Mouse (Mus musculus) lung, embryonic 14.5 days (tissue): Measurements from ENCODE around the gene Sctr. TPM values are rescaled to one million over a fixed set of nuclear protein-coding genes. Genes with fewer than 3 reads are reported as not detected.

Source experiments
- ATAC-seq: fragments of 200-750 bp; cut with Nextera tagmentation; 2 replicates; pipeline ENCODE4 v1.8.0; 2017; ENCODE audit warnings: mild to moderate bottlenecking, moderate TSS enrichment, moderate library complexity; ENCODE audit not compliant: insufficient read depth
- DNase-seq: peaks from one replicate; pipeline ENCODE4 v3.0.0-alpha.2; 2015
- H3K27ac ChIP-seq: fragments of 300-500 bp; sonication (generic); 2 replicates; pipeline ENCODE4 v1.5.1; 2014; ENCODE audit warnings: low read depth, mild to moderate bottlenecking, moderate library complexity
- H3K27me3 ChIP-seq: fragments of 300-500 bp; sonication (generic); 2 replicates; pipeline ENCODE4 v1.6.1; 2014; ENCODE audit warnings: low read length, control low read depth; ENCODE audit not compliant: insufficient read depth
- H3K36me3 ChIP-seq: fragments of 300-500 bp; sonication (generic); 2 replicates; pipeline ENCODE4 v1.6.1; 2014; ENCODE audit warnings: control low read depth; ENCODE audit not compliant: insufficient read depth
- H3K4me1 ChIP-seq: fragments of 300-500 bp; sonication (generic); 2 replicates; pipeline ENCODE4 v1.6.1; 2014; ENCODE audit warnings: antibody characterized with exemption, control low read depth; ENCODE audit not compliant: insufficient read depth
- H3K4me2 ChIP-seq: fragments of 300-500 bp; sonication (generic); 2 replicates; pipeline ENCODE4 v1.6.1; 2014; ENCODE audit warnings: mild to moderate bottlenecking
- H3K4me3 ChIP-seq: fragments of 300-500 bp; sonication (generic); 2 replicates; pipeline ENCODE4 v1.5.1; 2014; ENCODE audit warnings: low read depth, low read length
- H3K9ac ChIP-seq: fragments of 300-500 bp; sonication (generic); 2 replicates; pipeline ENCODE4 v1.6.1; 2014
- H3K9me3 ChIP-seq: fragments of 300-500 bp; sonication (generic); 2 replicates; pipeline ENCODE4 v1.6.1; 2016; ENCODE audit warnings: low read depth, low read length, control low read depth
- CTCF ChIP-seq: IDR thresholded peaks from 2 replicates; pipeline ENCODE4 v1.5.1; 2016; ENCODE audit warnings: antibody characterized with exemption, low read depth
- WGBS: fragments of 180-500 bp; shearing (Covaris S2); extraction: QIAGEN DNeasy Blood & Tissue Kit; methylation state at CpG from one replicate; pipeline ENCODE4 v1.1.7; 2014; 5-methylcytosine and 5-hydroxymethylcytosine counted together
- polyA plus RNA-seq: library from polyadenylated mRNA; unstranded; fragments of >200 nt; fragmentation: Nextera tagmentation; extraction: Ambion mirVana; gene quantifications from 2 replicates; pipeline ENCODE4 v1.2.1, GENCODE M21; 2014

Gene Sctr
- polyA plus RNA-seq, 1 experiment from 2014 or later, result 0.29 TPM

DNA sequence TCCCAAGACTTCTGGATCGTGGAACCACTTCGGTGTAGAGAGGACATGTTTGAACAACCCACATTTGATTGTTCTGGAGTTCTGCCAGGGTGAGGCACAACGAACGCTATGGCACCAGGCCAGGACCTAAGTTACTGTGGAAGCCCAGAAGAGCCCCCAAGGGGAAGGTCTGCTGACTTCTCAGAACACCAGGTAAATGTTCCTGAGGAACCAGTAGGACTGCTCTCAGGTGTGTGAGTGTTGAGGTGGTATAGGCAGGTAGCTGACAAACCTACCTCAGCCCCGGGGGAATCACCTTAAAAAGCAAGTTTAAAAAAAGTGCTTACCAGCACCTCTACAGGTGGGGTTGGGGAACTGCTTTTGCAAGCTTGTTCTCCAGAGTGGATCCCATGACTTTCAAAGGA is 98.9 kb downstream of the Sctr start:
- H3K9me3 ChIP-seq, result no peaks in the 10 kb centered on the region
- H3K36me3 ChIP-seq, result no peaks in the 10 kb centered on the region
- ATAC-seq (peak; percentile 80), DNase-seq (peak; percentile 85)
- no peak; the same call in 1 of the 2 replicates for TF ChIP-seq CTCF
- no peak overlapping the region for H3K9ac ChIP-seq
- 34% methylated on average over 5 of the region's 5 CpGs for WGBS
- H3K4me1 ChIP-seq, result no peaks in the 10 kb centered on the region
- H3K4me2 ChIP-seq, result no peak overlapping the region
- H3K27me3 ChIP-seq, result no peaks in the 10 kb centered on the region
- no peak overlapping the region for H3K4me3 ChIP-seq
- H3K27ac ChIP-seq, result no peak overlapping the region

DNA sequence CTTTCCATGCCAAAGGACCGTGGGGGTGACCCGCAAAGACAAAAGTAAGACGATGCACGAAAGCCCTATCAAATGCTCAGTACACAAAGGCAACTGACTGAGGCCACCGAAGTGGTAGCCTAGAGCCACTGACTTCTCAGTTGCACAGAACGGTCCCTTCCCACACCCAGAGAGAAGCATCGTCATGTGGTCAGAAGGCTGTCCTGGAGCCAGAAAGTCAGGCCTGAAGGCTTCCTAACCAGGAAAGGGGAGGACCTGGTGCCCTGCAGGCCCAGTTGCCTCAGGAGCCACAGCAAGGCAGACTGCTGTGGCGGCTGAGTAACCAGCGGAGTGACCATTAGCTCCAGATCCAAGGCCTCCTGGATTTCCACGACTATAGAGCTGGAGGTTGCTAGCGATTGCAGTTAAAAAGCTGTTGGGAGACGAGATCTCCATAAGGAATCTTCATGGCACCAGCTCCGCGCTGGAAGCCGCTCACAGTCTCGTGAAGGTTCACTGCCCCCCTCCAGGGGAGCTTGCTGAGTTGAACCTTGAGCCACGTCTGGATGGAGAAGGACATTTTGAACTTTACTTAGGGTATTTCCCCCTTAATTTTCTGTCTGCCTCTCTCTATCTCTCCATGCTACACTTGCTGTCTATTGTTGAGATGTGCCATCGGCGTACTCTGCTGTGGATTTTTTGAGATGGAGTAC is 103.2 kb downstream of the Sctr start:
- DNase-seq, result no peak
- Histone ChIP-seq H3K4me3 (no peak overlapping the region), H3K4me2 (no peak overlapping the region), H3K9me3 (no peaks in the 10 kb centered on the region), H3K27ac (no peak overlapping the region), H3K36me3 (peaks cover 28% of the 10 kb centered on the region), H3K9ac (no peak overlapping the region), H3K27me3 (no peaks in the 10 kb centered on the region), H3K4me1 (no peaks in the 10 kb centered on the region)
- 86% methylated on average over 19 of the region's 19 CpGs for WGBS
- no peak for ATAC-seq
- no peak for TF ChIP-seq CTCF

DNA sequence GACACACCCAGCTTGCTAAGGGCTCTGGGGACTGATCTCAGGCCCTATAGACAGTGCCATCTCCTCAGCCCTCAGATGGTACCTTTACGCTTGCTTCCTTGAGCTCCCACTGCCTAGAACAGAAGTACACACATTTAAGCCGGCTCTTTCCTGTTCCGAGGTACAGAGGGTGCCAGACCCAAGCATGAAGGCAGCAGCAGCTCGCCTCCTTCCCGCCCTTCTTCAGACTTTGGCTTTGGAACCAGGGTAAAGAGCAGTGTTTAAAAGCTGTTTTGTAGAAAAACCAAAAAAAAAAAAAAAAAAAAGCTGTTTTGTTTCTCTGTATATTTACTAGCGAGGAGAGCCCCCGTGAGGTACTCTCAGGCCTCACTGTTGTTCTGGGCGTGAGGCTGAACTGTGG is 105.1 kb downstream of the Sctr start:
- no peaks in the 10 kb centered on the region for H3K27me3 ChIP-seq

DNA sequence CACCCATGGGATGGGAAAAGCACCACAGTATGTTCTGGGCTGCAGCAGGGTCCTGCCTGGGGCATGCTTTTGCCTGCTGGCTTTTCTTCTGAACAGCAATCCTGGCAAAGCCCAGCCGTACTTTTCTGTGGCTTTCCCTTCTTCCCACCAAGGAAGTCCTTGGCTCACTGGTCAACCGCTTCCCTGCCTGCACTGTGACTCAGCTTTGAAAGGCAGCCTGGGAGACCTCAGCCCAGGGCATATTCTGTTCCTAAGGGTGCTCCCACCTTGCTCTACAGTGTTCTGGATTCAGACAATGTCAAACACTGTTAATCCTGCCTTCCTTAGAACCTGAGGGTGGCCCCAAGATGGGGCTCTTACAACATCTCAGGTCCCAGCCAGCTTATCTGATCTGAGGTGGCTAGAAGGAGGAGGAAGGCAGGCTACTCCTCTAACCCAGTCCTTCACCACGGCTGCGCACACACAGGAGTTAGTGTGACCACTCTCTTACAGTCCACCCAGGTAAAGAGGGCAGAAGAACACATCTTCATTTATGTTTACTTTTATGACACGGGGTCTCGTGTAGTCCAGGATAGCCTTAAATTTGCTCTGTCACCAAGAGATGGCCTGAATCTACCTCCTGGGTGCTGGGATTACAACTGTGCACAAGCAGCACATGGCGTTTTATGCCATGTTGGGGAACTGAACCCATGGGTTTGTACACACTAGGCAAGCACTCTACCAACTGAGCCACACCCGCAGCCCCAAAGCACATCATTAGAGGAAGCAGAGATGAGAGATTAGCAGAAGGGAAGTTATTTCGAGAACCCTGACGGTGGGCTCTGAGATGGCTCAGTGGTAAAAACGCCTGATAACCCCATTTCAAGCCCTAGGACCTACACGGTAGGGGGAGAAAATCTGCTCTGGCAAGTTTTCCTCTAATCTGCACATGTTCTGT is 105.8 kb downstream of the Sctr start:
- no peak overlapping the region for H3K4me3 ChIP-seq
- no peaks in the 10 kb centered on the region for H3K27me3 ChIP-seq
- ATAC-seq (no peak), DNase-seq (no peak)
- H3K9ac ChIP-seq, result no peak overlapping the region
- WGBS, result 83% methylated on average over 12 of the region's 12 CpGs
- no peaks in the 10 kb centered on the region for H3K9me3 ChIP-seq
- H3K4me2 ChIP-seq, result no peak overlapping the region
- no peaks in the 10 kb centered on the region for H3K4me1 ChIP-seq
- H3K27ac ChIP-seq, result no peak overlapping the region
- no peak for TF ChIP-seq CTCF
- peaks cover 47% of the 10 kb centered on the region for H3K36me3 ChIP-seq

More for the DNA sequence above, 105.1 kb downstream of the Sctr start:
- H3K27ac ChIP-seq, result no peak overlapping the region
- TF ChIP-seq CTCF, result no peak
- DNase-seq, result no peak
- ATAC-seq, result no peak
- H3K9ac ChIP-seq, result no peak overlapping the region
- no peak overlapping the region for H3K4me3 ChIP-seq
- no peak overlapping the region for H3K4me2 ChIP-seq
- H3K4me1 ChIP-seq, result no peaks in the 10 kb centered on the region
- WGBS, result 85% methylated on average over 8 of the region's 8 CpGs
- peaks cover 43% of the 10 kb centered on the region for H3K36me3 ChIP-seq
- H3K9me3 ChIP-seq, result no peaks in the 10 kb centered on the region

Other genes with a start within 250 kb of the Sctr start
- gene Ptpn4, start 169.3 kb upstream of the Sctr start, polyA plus RNA-seq, result 13.9 and 15.7 TPM in 2 replicates
- gene Tmem177, start 93.7 kb upstream of the Sctr start, polyA plus RNA-seq, result 6.4 and 8.4 TPM in 2 replicates
- not detected in 2 replicates for gene Cfap221, start 9.7 kb upstream of the Sctr start, polyA plus RNA-seq
- gene Tmem37, start 67.2 kb downstream of the Sctr start, polyA plus RNA-seq, result 7.4 and 8.0 TPM in 2 replicates
- 421 and 445 TPM in 2 replicates for gene Dbi, start 114.2 kb downstream of the Sctr start, polyA plus RNA-seq
- 15.4 and 17.2 TPM in 2 replicates for gene 3110009E18Rik, start 114.3 kb downstream of the Sctr start, polyA plus RNA-seq